Mouse (Mus musculus) kidney, postnatal 0 days (tissue): ENCODE data around the gene Gbp10. TPM values are rescaled to one million over a fixed set of nuclear protein-coding genes. Genes with fewer than 3 reads are reported as not detected.
A peak's percentile ranks its signal among the peaks of the same experiment; 100 is the strongest.
"Not testable (repeated sequence)": the region's sequence is repeated elsewhere in the genome, so short reads cannot be mapped to it uniquely, and the experiment has no call there.

ENCODE experiments used
- ATAC-seq: fragments of 200-750 bp; cut with Nextera tagmentation; replicated peaks from 2 replicates; pipeline ENCODE4 v1.8.0; 2017; ENCODE audit warnings: low read depth, moderate number of reproducible peaks, moderate TSS enrichment, moderate library complexity; ENCODE audit not compliant: low FRiP score
- DNase-seq: peaks from one replicate; pipeline ENCODE4 v3.0.0-alpha.2; 2016; ENCODE audit warnings: low spot score
- H3K27ac ChIP-seq: fragments of 300-500 bp; sonication (generic); 2 replicates; pipeline ENCODE4 v1.5.1; 2014; ENCODE audit warnings: mild to moderate bottlenecking
- H3K27me3 ChIP-seq: fragments of 300-500 bp; sonication (generic); 2 replicates; pipeline ENCODE4 v1.6.1; 2014; ENCODE audit warnings: low read length, mixed read lengths; ENCODE audit not compliant: insufficient read depth
- H3K36me3 ChIP-seq: fragments of 300-500 bp; sonication (generic); 2 replicates; pipeline ENCODE4 v1.6.1; 2014; ENCODE audit warnings: low read length, mixed read lengths; ENCODE audit not compliant: insufficient read depth
- H3K4me1 ChIP-seq: fragments of 300-500 bp; sonication (generic); replicated peaks from 2 replicates; pipeline ENCODE4 v1.6.1; 2014; ENCODE audit warnings: antibody characterized with exemption, low read length, mixed read lengths; ENCODE audit not compliant: insufficient read depth
- H3K4me2 ChIP-seq: fragments of 300-500 bp; sonication (generic); 2 replicates; pipeline ENCODE4 v1.6.1; 2014; ENCODE audit warnings: mild to moderate bottlenecking, low read length, moderate library complexity, mixed read lengths
- H3K4me3 ChIP-seq: fragments of 300-500 bp; sonication (generic); replicated peaks from 2 replicates; pipeline ENCODE4 v1.5.1; 2014; ENCODE audit warnings: low read depth, low read length
- H3K9ac ChIP-seq: fragments of 300-500 bp; sonication (generic); 2 replicates; pipeline ENCODE4 v1.6.1; 2014; ENCODE audit warnings: low read depth, low read length
- H3K9me3 ChIP-seq: fragments of 300-500 bp; sonication (generic); replicated peaks from 2 replicates; pipeline ENCODE4 v1.6.1; 2016; ENCODE audit warnings: low read length, inconsistent platforms, mixed read lengths
- CTCF ChIP-seq: IDR thresholded peaks from 2 replicates; pipeline ENCODE4 v1.5.1; 2016; ENCODE audit warnings: antibody characterized with exemption, low read depth, mild to moderate bottlenecking, moderate library complexity
- WGBS: fragments of 180-500 bp; shearing (Covaris S2); extraction: QIAGEN DNeasy Blood & Tissue Kit; methylation state at CpG from one replicate; pipeline ENCODE4 v1.1.7; 2014; 5-methylcytosine and 5-hydroxymethylcytosine counted together
- polyA plus RNA-seq: library from polyadenylated mRNA; unstranded; fragments of >200 nt; fragmentation: Nextera tagmentation; extraction: Ambion mirVana; gene quantifications from 2 replicates; pipeline ENCODE4 v1.2.1, GENCODE M21; 2015

Gbp10 gene
- 0.29 TPM in 1 of 2 replicates, not detected in the other for polyA plus RNA-seq

DNA sequence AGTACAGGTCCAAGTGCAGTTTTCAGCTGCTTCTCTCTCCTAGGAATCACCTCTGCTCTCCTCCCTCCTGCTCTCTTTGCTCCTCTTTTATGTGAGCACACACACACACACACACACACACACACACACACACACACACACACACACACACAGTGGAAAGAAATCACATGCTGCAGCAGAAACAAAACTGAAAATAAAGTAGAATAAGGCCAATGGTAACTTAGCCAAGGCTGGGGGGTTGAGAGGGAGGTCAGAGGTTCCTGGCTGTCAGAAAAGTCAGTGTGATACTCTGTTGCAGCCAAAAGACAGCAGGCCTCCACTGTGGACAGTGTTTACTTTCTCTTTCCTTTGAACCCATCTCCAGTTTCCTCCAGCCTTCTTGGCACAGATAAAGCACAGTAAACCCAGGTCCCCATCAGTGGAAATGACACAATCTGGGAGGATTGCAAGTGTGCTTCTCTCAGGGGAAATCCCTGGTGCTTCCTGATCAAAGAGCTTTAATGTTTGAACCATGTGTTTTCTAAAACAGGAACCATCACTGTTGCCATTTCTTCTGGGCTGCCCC lies at the start of gene Gbp10:
TSS of gene Gbp10 (minus strand) at position 51 of the 565 bp plus-strand sequence.
- H3K4me2 ChIP-seq, H3K27me3 ChIP-seq, H3K36me3 ChIP-seq, ATAC-seq, H3K27ac ChIP-seq, H3K9ac ChIP-seq, H3K9me3 ChIP-seq, H3K4me1 ChIP-seq, H3K4me3 ChIP-seq: not testable (repeated sequence)
- DNase-seq, result peak; percentile 22

DNA sequence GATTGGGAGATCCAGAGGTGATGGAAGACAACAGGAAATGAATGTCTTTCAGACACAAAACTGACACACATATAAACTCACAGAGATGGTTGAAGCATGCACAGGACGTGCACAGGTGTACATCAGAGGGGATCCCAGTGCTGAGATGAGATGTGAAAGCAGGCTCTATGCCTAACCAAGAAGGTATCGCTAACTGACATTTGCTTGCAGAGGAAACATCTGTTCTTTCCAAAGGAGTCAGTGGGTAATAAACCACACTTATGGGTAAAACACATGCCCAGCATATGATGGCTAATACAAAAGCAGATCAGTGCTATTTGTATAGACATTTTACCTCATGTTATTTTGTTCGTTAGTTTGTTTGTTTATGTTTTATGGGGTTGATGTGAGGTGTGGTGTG lies 21.3 kb upstream of the Gbp10 start:
- H3K4me3 ChIP-seq, H3K9me3 ChIP-seq, H3K9ac ChIP-seq, H3K36me3 ChIP-seq, H3K4me2 ChIP-seq, DNase-seq, H3K4me1 ChIP-seq, ATAC-seq, H3K27me3 ChIP-seq, H3K27ac ChIP-seq: not testable (repeated sequence)
- no CpG with 5 or more reads among the region's 3 CpGs for whole genome bisulfite sequencing

DNA sequence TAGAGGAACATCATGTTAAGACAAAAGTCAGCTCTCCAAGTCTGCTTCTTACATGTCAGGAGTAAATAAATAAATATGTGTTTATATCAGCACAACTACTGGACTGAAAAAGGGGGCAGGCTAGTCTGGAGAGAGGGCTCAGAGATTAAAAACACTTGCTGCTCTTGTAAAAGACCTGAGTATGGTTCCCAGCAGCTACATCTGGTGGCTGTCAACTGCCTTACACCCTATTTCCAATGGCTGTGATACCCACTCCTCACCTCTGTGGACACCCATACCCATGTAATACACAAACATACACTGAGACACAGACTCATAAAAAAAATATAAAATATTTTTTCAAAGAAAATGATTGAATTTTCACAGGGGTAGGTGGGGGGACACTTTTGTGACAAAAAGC lies 13.2 kb upstream of the Gbp10 start:
- no peak overlapping the region for H3K9ac ChIP-seq
- H3K36me3 ChIP-seq, result no peaks in the 10 kb centered on the region
- no peaks in the 10 kb centered on the region for H3K27me3 ChIP-seq
- H3K9me3 ChIP-seq, result no peaks in the 10 kb centered on the region
- H3K4me3 ChIP-seq, result no peak overlapping the region
- H3K4me2 ChIP-seq, result no peak overlapping the region
- DNase-seq (peak; percentile 1), ATAC-seq (no peak)
- no peaks in the 10 kb centered on the region for H3K4me1 ChIP-seq
- no peak overlapping the region for H3K27ac ChIP-seq
- peak; percentile 22; the same call in 1 of the 2 replicates for TF ChIP-seq CTCF

DNA sequence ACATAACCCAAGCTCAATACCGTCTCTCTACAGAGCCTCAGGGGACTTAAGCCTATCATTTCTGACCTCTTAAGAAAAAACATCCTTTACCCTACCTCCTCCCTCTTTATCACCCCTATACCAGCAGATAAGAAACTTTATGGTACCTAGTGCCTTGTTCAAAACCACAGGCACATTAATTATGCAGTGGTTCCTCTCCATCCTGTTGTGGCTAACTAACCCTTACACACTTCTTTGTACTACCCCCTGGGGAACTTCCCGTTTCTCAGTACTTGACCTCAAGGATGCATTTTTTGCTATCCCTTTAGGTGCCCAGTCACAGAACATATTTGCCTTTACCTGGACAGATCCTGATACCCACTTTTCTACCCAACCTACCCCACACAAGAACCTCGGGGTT lies 5.4 kb upstream of the Gbp10 start:
- not testable (repeated sequence) for H3K4me3 ChIP-seq, H3K36me3 ChIP-seq, H3K27ac ChIP-seq, DNase-seq, H3K27me3 ChIP-seq, H3K4me1 ChIP-seq, H3K9ac ChIP-seq, H3K4me2 ChIP-seq, ATAC-seq, H3K9me3 ChIP-seq
- WGBS, result 77% methylated on average over 3 of the region's 3 CpGs

DNA sequence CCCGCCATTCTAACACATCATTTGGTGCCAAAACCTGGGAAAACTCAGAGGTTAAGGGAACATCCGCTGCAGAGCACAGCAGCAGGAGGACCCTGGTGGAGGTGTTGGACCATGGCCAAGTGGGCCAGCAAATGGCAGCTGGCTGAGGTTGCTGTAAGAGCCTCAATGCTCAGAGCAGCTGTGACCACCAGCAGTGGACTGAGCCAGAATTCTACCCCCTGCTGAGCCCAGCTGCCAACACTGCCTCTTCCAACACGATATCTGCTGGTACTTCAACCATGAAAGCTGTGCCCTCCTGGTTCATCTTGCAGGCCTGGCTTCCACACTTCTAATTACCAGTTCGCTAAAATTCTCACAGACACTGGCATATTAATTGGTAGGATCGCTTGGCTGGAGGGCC lies 1.6 kb upstream of the Gbp10 start:
- H3K9me3 ChIP-seq, H3K27me3 ChIP-seq, H3K4me2 ChIP-seq, H3K4me3 ChIP-seq, H3K36me3 ChIP-seq, ATAC-seq, H3K9ac ChIP-seq, H3K4me1 ChIP-seq, H3K27ac ChIP-seq, DNase-seq: not testable (repeated sequence)
- WGBS, result 76% methylated on average over 5 of the region's 5 CpGs

DNA sequence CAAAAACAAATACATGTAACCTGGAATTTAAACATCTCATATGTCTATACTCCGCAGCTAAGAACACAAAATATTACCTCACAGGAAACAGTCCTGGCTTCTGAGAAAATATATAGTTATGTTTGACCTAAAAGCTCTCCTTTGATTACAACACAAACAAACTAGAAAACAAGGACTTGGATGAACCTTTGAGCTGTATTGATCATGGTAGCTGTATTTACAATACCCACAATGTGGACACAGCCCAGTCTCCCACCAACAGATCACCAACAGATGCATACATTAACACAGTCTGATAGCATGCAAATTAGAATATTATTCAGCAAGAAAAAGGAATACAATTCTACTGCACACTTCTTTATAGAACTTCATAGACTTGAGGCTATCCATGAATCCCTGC lies 931 bp downstream of the Gbp10 start:
- not testable (repeated sequence) for H3K9me3 ChIP-seq, ATAC-seq, H3K27ac ChIP-seq, H3K9ac ChIP-seq, H3K4me1 ChIP-seq, H3K27me3 ChIP-seq, H3K36me3 ChIP-seq, DNase-seq, H3K4me2 ChIP-seq, H3K4me3 ChIP-seq
- WGBS, result 76% methylated on average over 1 of the region's 1 CpGs

DNA sequence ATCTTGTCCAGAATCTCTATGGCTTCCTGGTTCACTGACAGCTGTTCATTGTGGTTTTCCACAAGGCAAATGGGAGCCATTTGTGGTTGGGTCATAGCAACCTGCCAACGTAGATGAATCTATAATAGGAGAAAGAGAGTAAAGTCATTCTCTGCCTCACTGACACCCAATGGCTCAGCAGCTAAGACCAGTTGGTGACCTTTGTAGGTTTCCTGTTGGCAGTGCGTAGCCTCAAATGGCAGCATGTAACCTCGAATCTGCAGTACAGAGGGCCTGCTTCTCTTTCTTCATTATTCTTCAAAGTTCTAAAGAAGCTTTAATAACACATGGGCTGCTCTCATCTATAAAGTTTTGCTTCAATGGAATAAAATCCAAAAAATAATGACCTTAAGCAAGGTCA lies 3.3 kb downstream of the Gbp10 start:
- ATAC-seq, H3K36me3 ChIP-seq, H3K27ac ChIP-seq, H3K27me3 ChIP-seq, H3K4me2 ChIP-seq, DNase-seq, H3K9me3 ChIP-seq, H3K9ac ChIP-seq, H3K4me1 ChIP-seq, H3K4me3 ChIP-seq: not testable (repeated sequence)
- WGBS, result 83% methylated on average over 3 of the region's 3 CpGs

DNA sequence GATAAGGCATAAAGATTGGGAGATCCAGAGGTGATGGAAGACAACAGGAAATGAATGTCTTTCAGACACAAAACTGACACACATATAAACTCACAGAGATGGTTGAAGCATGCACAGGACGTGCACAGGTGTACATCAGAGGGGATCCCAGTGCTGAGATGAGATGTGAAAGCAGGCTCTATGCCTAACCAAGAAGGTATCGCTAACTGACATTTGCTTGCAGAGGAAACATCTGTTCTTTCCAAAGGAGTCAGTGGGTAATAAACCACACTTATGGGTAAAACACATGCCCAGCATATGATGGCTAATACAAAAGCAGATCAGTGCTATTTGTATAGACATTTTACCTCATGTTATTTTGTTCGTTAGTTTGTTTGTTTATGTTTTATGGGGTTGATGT lies 30.4 kb downstream of the Gbp10 start:
- not testable (repeated sequence) for H3K27ac ChIP-seq, ATAC-seq, H3K9me3 ChIP-seq, H3K9ac ChIP-seq, H3K4me3 ChIP-seq, H3K27me3 ChIP-seq, H3K36me3 ChIP-seq, H3K4me2 ChIP-seq, DNase-seq, H3K4me1 ChIP-seq
- no CpG with 5 or more reads among the region's 3 CpGs for WGBS

DNA sequence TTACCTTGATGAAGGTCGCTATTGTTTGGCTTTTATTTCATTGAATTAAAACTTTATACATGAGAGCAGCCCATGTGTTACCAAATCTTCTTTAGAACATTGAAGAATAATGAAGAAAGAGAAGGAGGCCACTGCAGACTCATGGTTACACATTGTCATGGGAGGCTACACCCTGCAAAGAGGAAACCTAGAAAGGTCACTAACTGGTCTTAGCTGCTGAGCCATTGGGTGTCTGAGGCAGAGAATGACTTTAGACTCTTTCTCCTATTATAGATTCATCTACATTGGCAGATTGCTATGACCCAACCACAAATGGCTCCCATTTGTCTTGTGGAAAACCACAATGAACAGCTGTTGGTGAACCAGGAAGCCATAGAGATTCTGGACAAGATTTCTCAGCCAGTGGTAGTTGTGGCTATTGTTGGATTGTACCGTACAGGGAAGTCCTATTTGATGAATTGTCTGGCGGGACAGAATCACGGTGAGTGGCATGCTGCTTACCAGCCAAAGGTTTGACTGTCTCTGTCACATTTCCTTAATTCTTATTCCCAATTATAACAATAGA lies 38.5 kb downstream of the Gbp10 start:
- H3K9me3 ChIP-seq, H3K27me3 ChIP-seq, H3K4me1 ChIP-seq, H3K4me2 ChIP-seq, DNase-seq, H3K27ac ChIP-seq, H3K36me3 ChIP-seq, ATAC-seq, H3K4me3 ChIP-seq, H3K9ac ChIP-seq: not testable (repeated sequence)
- 86% methylated on average over 4 of the region's 4 CpGs for WGBS

DNA sequence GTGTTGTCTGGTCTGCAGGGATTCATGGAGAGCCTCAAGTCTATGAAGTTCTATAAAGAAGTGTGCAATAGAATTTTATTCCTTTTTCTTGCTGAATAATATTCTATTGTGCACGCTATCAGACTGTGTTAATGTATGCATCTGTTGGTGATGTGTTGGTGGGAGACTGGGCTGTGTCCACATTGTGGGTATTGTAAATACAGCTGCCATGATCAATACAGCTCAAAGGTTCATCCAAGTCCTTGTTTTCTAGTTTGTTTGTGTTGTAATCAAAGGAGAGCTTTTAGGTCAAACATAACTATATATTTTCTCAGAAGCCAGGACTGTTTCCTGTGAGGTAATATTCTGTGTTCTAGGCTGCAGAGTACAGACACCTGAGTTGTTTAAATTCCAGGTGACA lies 40.2 kb downstream of the Gbp10 start:
- H3K36me3 ChIP-seq, H3K27me3 ChIP-seq, H3K4me1 ChIP-seq, H3K9me3 ChIP-seq, ATAC-seq, DNase-seq, H3K9ac ChIP-seq, H3K4me2 ChIP-seq, H3K4me3 ChIP-seq, H3K27ac ChIP-seq: not testable (repeated sequence)
- 100% methylated on average over 1 of the region's 1 CpGs for WGBS
